Mouse (Mus musculus) gastrocnemius, postnatal 36 days (tissue): ENCODE data around the gene Amz1. TPM values are rescaled to one million over a fixed set of nuclear protein-coding genes. Genes with fewer than 3 reads are reported as not detected.
A peak's percentile ranks its signal among the peaks of the same experiment; 100 is the strongest.

Experiments used
- DNase-seq, 2 experiments: peaks; one replicate each; pipeline ENCODE4 v3.0.0; 2022
- intact Hi-C: fragments of 180-260 bp; cut with DNase I; formaldehyde crosslinking; loops from one replicate; pipeline ENCODE4 v1.15.1; 2025
- long read RNA-seq, 2 experiments: library from polyadenylated mRNA; stranded (forward); transcript quantifications; one replicate each; pipeline ENCODE4 v2.0.0; 2021
- total RNA-seq, 2 experiments: library from RNA; stranded (reverse); gene quantifications; 2 replicates each; pipeline ENCODE4 v1.2.3; 2021

Amz1 gene
- under 1 TPM; 0.22 to 0.38 TPM for total RNA-seq
- long read RNA-seq, experiment 1, result 0 reads
- long read RNA-seq, experiment 2, result 0 reads

GRCm38 (mm10) chr5:140723822-140724221 is at the start of gene Amz1:
Gene Amz1 (plus strand): TSS chr5:140724127.
- intact Hi-C loops, result no loop called here
- DNase-seq, result no peak

- intact Hi-C loops, result no loop called here
- no peak for DNase-seq
These were observed 48.8 kb upstream of the Amz1 start for GRCm38 (mm10) chr5:140675079-140675478.

- intact Hi-C loops, result no loop called here
These were observed 48.3 kb upstream of the Amz1 start for GRCm38 (mm10) chr5:140675640-140676039.

GRCm38 (mm10) chr5:140677137-140677536 is 46.8 kb upstream of the Amz1 start:
- intact Hi-C loops, result no loop called here
- no peak for DNase-seq

More at GRCm38 (mm10) chr5:140675640-140676039, 48.3 kb upstream of the Amz1 start:
- no peak for DNase-seq

GRCm38 (mm10) chr5:140680051-140680450 is 43.9 kb upstream of the Amz1 start:
- intact Hi-C loops, result loop anchor here (5.0 kb wide), 1 partner anchor 53 kb away; no protein-coding TSS in a partner anchor

GRCm38 (mm10) chr5:140680950-140681349 is 43.0 kb upstream of the Amz1 start:
- DNase-seq, result no peak
- intact Hi-C loops, result loop anchor here (5.0 kb wide), 1 partner anchor 54 kb away; no protein-coding TSS in a partner anchor

More at GRCm38 (mm10) chr5:140680051-140680450, 43.9 kb upstream of the Amz1 start:
- DNase-seq, result no peak

GRCm38 (mm10) chr5:140682113-140682512 is 41.8 kb upstream of the Amz1 start:
- DNase-seq, result no peak
- intact Hi-C loops, result loop anchor here (5.0 kb wide), 1 partner anchor 55 kb away; no protein-coding TSS in a partner anchor

GRCm38 (mm10) chr5:140684343-140685148 is 39.4 kb upstream of the Amz1 start:
- intact Hi-C loops, result loop anchor here (5.0 kb wide), 1 partner anchor 57 kb away; no protein-coding TSS in a partner anchor
- no peak for DNase-seq

- DNase-seq, result no peak
- intact Hi-C loops, result no loop called here
These were observed 35.5 kb upstream of the Amz1 start for GRCm38 (mm10) chr5:140688434-140688833.

GRCm38 (mm10) chr5:140695987-140696386 is 27.9 kb upstream of the Amz1 start:
- no peak for DNase-seq
- intact Hi-C loops, result no loop called here

- no peak for DNase-seq
- intact Hi-C loops, result loop anchor here (10.0 kb wide), 1 partner anchor 375 kb away; the partner anchor contains the start of genes Mad1l1 and Nudt1
These were observed 24.2 kb upstream of the Amz1 start for GRCm38 (mm10) chr5:140699776-140700175.

GRCm38 (mm10) chr5:140701661-140702060 is 22.3 kb upstream of the Amz1 start:
- intact Hi-C loops, result loop anchor here (10.0 kb wide), 1 partner anchor 377 kb away; the partner anchor contains the start of genes Mad1l1 and Nudt1

GRCm38 (mm10) chr5:140702103-140702513 is 21.8 kb upstream of the Amz1 start, which contains the start of gene Iqce:
Gene Iqce (minus strand): TSS chr5:140702378.
- intact Hi-C loops, result loop anchor here (10.0 kb wide), 1 partner anchor 377 kb away; the partner anchor contains the start of genes Mad1l1 and Nudt1
- DNase-seq, result peak; percentile 94 to 96

More at GRCm38 (mm10) chr5:140701661-140702060, 22.3 kb upstream of the Amz1 start:
- DNase-seq, result no peak

GRCm38 (mm10) chr5:140702618-140703175 is 21.2 kb upstream of the Amz1 start:
- intact Hi-C loops, result loop anchor here (10.0 kb wide), 1 partner anchor 378 kb away; the partner anchor contains the start of genes Mad1l1 and Nudt1
- DNase-seq, result no peak

GRCm38 (mm10) chr5:140703480-140704377 is 20.2 kb upstream of the Amz1 start:
- intact Hi-C loops, result loop anchor here (10.0 kb wide), 1 partner anchor 379 kb away; the partner anchor contains the start of genes Mad1l1 and Nudt1
- DNase-seq, result peak in 1 of 2 experiments; percentile 27

- intact Hi-C loops, result loop anchor here (10.0 kb wide), 1 partner anchor 380 kb away; the partner anchor contains the start of genes Mad1l1 and Nudt1
- peak; percentile 99 to 100 for DNase-seq
These were observed 19.3 kb upstream of the Amz1 start, which contains the start of gene Brat1 for GRCm38 (mm10) chr5:140704378-140705251. Gene Brat1 (plus strand): TSS chr5:140705011.

- intact Hi-C loops, result loop anchor here (2.0 to 10.0 kb wide), 2 partner anchors 55 to 381 kb away; partner anchors contain the start of genes Mad1l1 and Nudt1
- DNase-seq, result no peak
These were observed 18.3 kb upstream of the Amz1 start for GRCm38 (mm10) chr5:140705501-140706171.

GRCm38 (mm10) chr5:140710315-140710714 is 13.6 kb upstream of the Amz1 start:
- intact Hi-C loops, result no loop called here
- DNase-seq, result no peak
